Mouse (Mus musculus) hindbrain, embryonic 15.5 days (tissue): ENCODE results near the gene Tlk2. TPM values are rescaled to one million over a fixed set of nuclear protein-coding genes. Genes with fewer than 3 reads are reported as not detected.
A peak's percentile ranks its signal among the peaks of the same experiment; 100 is the strongest.

Experiments used
- ATAC-seq: fragments of 200-750 bp; cut with Nextera tagmentation; 2 replicates; pipeline ENCODE4 v1.8.0; 2017; ENCODE audit warnings: low read depth, moderate number of reproducible peaks, moderate TSS enrichment; ENCODE audit not compliant: low FRiP score
- H3K27ac ChIP-seq: fragments of 300-500 bp; sonication (generic); replicated peaks from 2 replicates; pipeline ENCODE4 v1.5.1; 2015; ENCODE audit warnings: mild to moderate bottlenecking, inconsistent platforms
- H3K27me3 ChIP-seq: fragments of 300-500 bp; sonication (generic); 2 replicates; pipeline ENCODE4 v1.6.1; 2015; ENCODE audit warnings: control low read depth, inconsistent platforms
- H3K36me3 ChIP-seq: fragments of 300-500 bp; sonication (generic); 2 replicates; pipeline ENCODE4 v1.6.1; 2015; ENCODE audit warnings: control low read depth, inconsistent platforms
- H3K4me1 ChIP-seq: fragments of 300-500 bp; sonication (generic); replicated peaks from 2 replicates; pipeline ENCODE4 v1.6.1; 2015; ENCODE audit warnings: control low read depth, inconsistent platforms
- H3K4me2 ChIP-seq: fragments of 300-500 bp; sonication (generic); 2 replicates; pipeline ENCODE4 v1.6.1; 2015; ENCODE audit warnings: moderate library complexity, mild to moderate bottlenecking, inconsistent platforms
- H3K4me3 ChIP-seq: fragments of 300-500 bp; sonication (generic); 2 replicates; pipeline ENCODE4 v1.5.1; 2015; ENCODE audit warnings: mild to moderate bottlenecking, inconsistent platforms
- H3K9ac ChIP-seq: fragments of 300-500 bp; sonication (generic); 2 replicates; pipeline ENCODE4 v1.6.1; 2015; ENCODE audit warnings: inconsistent platforms
- H3K9me3 ChIP-seq: fragments of 300-500 bp; sonication (generic); 2 replicates; pipeline ENCODE4 v1.6.1; 2016; ENCODE audit warnings: control low read depth, inconsistent platforms
- WGBS: fragments of 180-500 bp; shearing (Covaris S2); methylation state at CpG from one replicate; pipeline ENCODE4 v1.1.7; 2015; 5-methylcytosine and 5-hydroxymethylcytosine counted together
- polyA plus RNA-seq: library from polyadenylated mRNA; unstranded; fragments of >200 nt; fragmentation: Nextera tagmentation; extraction: Ambion mirVana; gene quantifications from 2 replicates; pipeline ENCODE4 v1.2.1, GENCODE M21; 2015

Tlk2 gene
- polyA plus RNA-seq, 1 experiment from 2014 or later: 18.9 TPM

DNA sequence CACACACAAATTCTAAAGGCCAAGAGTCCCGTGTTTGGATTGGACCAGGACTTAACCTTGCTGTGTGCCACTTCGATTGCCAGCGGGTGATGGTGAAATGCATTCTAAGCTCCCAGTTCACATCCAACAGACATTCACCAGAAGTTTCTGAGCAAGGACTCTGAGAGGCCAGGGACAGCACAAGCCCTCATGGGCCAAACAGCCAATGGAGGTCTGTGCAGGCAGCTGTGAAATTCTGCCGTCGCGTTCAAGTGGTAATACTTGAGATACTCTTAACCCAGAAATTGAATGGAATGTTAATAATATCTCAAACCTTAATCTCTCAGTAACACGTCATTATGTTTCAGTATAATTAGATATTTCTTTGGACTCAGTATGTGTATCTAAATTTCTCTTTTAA is 131.6 kb downstream of the Tlk2 start:
- H3K36me3 ChIP-seq: no peaks in the 10 kb centered on the region
- H3K4me1 ChIP-seq: peaks cover 37% of the 10 kb centered on the region
- ATAC-seq: no peak
- no peak overlapping the region for H3K27ac ChIP-seq
- no peaks in the 10 kb centered on the region for H3K27me3 ChIP-seq
- no peak overlapping the region for H3K9ac ChIP-seq
- no peak overlapping the region for H3K4me2 ChIP-seq
- WGBS: 95% methylated on average over 7 of the region's 7 CpGs
- no peak overlapping the region for H3K4me3 ChIP-seq
- H3K9me3 ChIP-seq: no peaks in the 10 kb centered on the region

DNA sequence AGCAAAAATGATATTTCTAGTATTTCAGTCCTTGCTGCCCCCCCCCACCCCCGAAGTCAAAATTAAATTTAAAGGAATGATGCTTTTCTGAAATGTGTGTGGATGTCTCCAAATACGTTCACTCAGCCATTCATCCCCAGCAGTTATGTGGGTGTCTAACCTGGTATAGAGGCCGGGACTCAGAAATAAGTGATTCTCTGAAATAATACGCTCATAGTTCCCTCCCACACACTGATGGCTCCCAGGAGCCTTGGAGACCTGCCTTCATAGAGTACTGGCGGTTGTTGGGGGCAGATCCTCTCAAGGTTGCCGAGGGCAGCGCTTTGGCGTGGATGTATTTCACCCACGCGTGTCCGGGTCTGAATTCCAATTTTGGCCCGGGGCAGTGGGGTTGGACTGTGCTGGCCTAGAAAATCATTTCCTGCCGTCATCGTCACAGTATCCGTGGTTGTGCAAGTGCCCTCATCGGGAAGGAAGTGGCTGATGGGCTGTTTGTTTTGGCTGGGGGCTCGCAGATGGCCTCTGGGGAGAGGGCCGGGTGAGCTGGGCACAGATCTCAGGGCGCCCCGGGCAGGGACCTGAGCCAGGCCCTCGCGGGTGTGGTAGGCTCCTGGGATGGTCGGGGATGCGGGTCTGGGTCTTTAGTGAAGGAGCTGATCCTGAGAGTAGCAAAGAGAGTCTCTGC is 132.8 kb downstream of the Tlk2 start:
- H3K4me1 ChIP-seq: peaks cover 37% of the 10 kb centered on the region
- H3K9ac ChIP-seq: no peak overlapping the region
- H3K4me3 ChIP-seq: no peak overlapping the region
- 0 out of 2 replicates have a peak, but pooled peaks have one; percentile 40 for ATAC-seq
- WGBS: 62% methylated on average over 24 of the region's 24 CpGs
- no peaks in the 10 kb centered on the region for H3K9me3 ChIP-seq
- H3K4me2 ChIP-seq: no peak overlapping the region
- H3K36me3 ChIP-seq: no peaks in the 10 kb centered on the region
- H3K27me3 ChIP-seq: no peaks in the 10 kb centered on the region
- H3K27ac ChIP-seq: no peak overlapping the region

DNA sequence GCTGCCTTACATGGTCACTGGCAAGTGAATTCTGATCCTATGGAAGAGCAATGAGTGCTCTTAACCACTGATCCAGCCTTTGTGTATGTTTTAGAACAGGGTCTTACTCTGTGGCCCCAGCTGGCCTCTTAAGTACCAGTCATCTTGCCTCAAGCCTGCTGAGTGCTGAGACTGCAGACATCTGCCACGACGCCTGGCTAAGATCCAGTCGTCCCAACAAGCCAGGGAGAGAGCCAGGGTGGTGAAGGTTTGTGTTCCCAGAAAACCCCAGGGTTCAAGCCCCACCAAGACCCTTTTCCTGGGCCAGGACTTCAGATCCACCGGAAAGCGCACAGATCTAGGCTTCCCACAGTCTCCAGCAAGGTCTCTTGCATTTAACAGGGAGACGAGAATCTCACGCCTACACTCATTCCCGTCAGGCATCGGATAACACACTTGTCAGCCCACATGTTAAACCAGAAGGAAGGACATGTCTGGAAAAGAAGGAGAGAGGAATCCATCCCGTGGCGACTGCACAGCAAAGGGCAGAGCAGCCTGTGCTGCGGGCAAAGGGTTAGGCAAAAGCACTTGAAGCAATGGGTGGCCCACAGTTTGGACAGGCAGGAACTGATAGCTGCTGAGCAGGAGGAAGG is 133.8 kb downstream of the Tlk2 start:
- no peaks in the 10 kb centered on the region for H3K36me3 ChIP-seq
- ATAC-seq: peak; percentile 5; the same call in 1 of the 2 replicates
- H3K27ac ChIP-seq: peak overlapping the region; percentile 17; the same call in 1 of the 2 replicates
- H3K4me2 ChIP-seq: no peak overlapping the region
- no peaks in the 10 kb centered on the region for H3K9me3 ChIP-seq
- no peak overlapping the region for H3K4me3 ChIP-seq
- WGBS: 61% methylated on average over 12 of the region's 12 CpGs
- H3K9ac ChIP-seq: no peak overlapping the region
- H3K27me3 ChIP-seq: no peaks in the 10 kb centered on the region
- H3K4me1 ChIP-seq: peaks cover 37% of the 10 kb centered on the region

DNA sequence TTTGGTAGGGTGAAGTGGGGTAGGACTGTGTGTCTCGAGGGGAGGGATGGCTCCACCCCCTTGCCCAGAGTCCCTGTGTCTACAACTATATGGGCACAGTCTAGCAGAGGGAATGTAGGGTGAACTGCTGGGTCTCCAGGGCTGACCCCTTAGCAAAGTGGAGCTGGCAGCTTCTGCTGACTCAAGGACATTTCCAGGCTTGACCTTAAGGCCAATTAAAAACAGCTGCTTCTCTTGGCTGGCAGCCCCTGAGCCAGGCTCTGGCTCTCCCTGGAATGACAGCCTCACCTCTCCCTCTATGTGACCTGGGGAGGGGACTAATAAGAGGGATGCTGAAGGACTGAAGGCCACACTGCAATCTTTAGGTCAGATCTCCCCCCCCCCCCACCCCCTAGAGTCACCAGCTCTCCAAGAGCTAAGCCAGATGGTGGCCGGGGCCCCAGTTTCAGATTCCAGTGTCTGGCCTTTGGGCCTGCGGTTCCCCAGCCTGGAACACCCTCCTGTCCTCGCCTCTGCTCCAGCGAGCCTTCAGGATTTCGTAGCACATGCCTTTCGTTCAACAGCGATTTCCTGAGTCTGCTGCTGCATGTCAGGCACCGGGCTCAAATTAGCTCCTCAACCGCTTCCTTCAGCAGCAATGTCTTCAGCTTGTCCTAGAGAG is 134.5 kb downstream of the Tlk2 start:
- H3K27ac ChIP-seq: peak overlapping the region; percentile 17; the same call in 1 of the 2 replicates
- no peak overlapping the region for H3K4me3 ChIP-seq
- no peaks in the 10 kb centered on the region for H3K27me3 ChIP-seq
- no peak overlapping the region for H3K9ac ChIP-seq
- no peaks in the 10 kb centered on the region for H3K9me3 ChIP-seq
- H3K36me3 ChIP-seq: no peaks in the 10 kb centered on the region
- H3K4me1 ChIP-seq: peaks cover 37% of the 10 kb centered on the region
- 35% methylated on average over 10 of the region's 10 CpGs for WGBS
- H3K4me2 ChIP-seq: no peak overlapping the region
- peak; percentile 49; the same call in 1 of the 2 replicates for ATAC-seq

DNA sequence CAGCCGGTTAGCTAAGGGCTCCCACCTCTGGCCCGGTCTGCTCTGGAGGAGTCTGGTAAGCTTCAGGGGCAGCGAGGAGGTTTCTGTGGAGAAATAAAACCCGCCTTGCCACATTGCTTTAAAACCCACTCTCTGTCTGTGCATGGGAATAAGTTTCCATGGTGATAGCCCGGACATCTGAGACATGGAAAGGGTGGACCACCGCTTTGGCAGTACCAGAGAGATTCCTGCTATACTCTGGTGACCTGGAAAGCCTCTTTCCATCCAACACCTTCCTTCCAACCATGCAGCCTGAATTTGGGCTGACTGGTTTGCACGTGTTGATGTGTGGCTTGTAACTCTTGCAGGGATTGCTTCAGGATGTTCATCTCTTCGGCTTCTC is 135.0 kb downstream of the Tlk2 start:
- ATAC-seq: no peak
- no peak overlapping the region for H3K4me2 ChIP-seq

DNA sequence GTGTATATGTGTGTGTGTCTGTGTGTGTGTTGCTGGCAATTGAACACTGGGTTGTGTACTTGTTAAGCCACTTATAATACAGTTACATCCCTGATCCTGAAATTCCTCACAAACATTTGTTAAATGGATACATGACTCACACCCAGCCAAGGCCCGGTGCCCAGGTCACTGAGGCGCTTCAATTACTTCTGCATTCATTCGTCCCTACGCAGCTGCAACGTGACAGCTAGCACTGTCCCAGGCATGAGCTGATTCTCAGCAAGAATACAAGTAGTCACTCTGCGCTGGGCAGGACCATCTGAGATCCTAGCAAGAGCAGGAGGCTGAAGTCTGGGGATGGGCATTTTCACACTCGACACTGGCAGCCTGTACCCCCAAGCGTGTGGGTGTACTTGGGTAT is 136.7 kb downstream of the Tlk2 start:
- no peak overlapping the region for H3K9ac ChIP-seq

More for the DNA sequence above, 135.0 kb downstream of the Tlk2 start:
- H3K27me3 ChIP-seq: no peaks in the 10 kb centered on the region
- no peaks in the 10 kb centered on the region for H3K36me3 ChIP-seq
- H3K4me1 ChIP-seq: peaks cover 37% of the 10 kb centered on the region
- no peaks in the 10 kb centered on the region for H3K9me3 ChIP-seq
- 25% methylated on average over 8 of the region's 8 CpGs for WGBS
- peak overlapping the region; percentile 16; the same call in 1 of the 2 replicates for H3K27ac ChIP-seq
- no peak overlapping the region for H3K9ac ChIP-seq
- no peak overlapping the region for H3K4me3 ChIP-seq

DNA sequence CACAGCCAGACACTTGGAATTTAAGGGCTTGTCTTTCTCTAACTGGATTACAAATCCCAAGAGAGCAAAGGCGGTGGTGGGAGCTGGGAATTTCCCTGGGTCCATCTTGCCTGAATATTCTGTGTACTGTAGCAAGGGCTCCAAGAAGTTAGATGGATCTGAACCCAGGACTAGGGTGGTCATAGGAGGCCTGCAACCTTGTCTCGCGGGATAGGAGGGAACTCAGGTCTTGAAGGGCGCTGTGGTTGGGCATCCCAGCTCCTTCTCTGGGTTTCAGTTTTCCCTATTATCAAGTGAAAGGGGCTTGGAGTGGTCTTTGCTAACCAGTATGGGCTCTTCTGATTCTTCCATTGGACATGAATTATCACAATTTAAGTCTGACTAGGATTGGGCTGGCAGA is 137.5 kb downstream of the Tlk2 start:
- Histone ChIP-seq H3K36me3 (no peaks in the 10 kb centered on the region), H3K27ac (no peak overlapping the region), H3K27me3 (no peaks in the 10 kb centered on the region), H3K9me3 (no peaks in the 10 kb centered on the region), H3K4me3 (no peak overlapping the region), H3K9ac (no peak overlapping the region), H3K4me2 (no peak overlapping the region), H3K4me1 (peaks cover 37% of the 10 kb centered on the region)
- ATAC-seq: no peak
- WGBS: 100% methylated on average over 4 of the region's 4 CpGs

More for the DNA sequence above, 136.7 kb downstream of the Tlk2 start:
- ATAC-seq: peak; percentile 39; the same call in 1 of the 2 replicates
- Histone ChIP-seq H3K27ac (no peak overlapping the region), H3K27me3 (no peaks in the 10 kb centered on the region), H3K4me2 (no peak overlapping the region), H3K4me1 (peaks cover 37% of the 10 kb centered on the region), H3K4me3 (no peak overlapping the region), H3K36me3 (no peaks in the 10 kb centered on the region), H3K9me3 (no peaks in the 10 kb centered on the region)
- WGBS: 57% methylated on average over 8 of the region's 8 CpGs

DNA sequence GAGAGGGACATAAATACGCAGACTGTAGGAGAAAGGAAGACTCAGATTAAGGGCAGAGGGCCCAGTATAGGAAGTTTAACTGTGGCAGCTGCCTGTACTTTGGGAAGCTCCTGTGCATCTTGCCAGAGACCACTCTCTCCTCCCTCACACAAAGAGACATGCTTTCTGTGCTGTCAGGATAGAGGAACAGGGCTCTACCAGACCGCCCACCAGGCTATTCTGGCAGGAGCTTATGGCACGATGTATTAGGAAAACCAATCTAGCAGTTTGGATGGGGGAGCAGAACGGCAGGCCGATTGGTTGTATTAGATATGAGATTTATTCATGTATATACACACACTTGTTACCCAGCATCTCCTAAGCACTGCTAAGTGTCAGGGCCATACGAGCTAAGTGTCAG is 139.2 kb downstream of the Tlk2 start:
- no peak for ATAC-seq
- no peak overlapping the region for H3K27ac ChIP-seq
- H3K4me1 ChIP-seq: peaks cover 21% of the 10 kb centered on the region
- no peaks in the 10 kb centered on the region for H3K27me3 ChIP-seq
- no peaks in the 10 kb centered on the region for H3K36me3 ChIP-seq
- H3K9me3 ChIP-seq: no peaks in the 10 kb centered on the region
- no peak overlapping the region for H3K4me2 ChIP-seq
- H3K9ac ChIP-seq: no peak overlapping the region
- H3K4me3 ChIP-seq: no peak overlapping the region
- 95% methylated on average over 6 of the region's 6 CpGs for WGBS

DNA sequence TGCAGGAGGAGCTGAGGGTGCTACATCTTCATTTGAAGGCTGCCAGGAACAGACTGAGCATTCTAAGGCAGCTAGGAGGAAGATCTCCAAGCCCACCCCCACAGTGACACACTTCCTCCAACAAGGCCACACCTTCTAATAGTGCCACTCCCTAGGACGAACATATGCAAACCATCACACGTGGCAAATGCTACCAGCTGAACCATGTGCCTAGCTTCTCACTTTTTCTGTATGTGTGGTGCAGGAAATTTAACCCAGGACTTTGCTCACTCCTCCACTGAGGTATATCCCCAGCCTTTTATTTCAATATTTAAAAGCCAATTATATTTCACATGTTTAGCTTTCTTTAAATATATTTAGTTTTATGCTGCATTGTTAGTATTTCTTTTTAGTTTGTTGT is 142.5 kb downstream of the Tlk2 start:
- no peaks in the 10 kb centered on the region for H3K9me3 ChIP-seq
- no peak overlapping the region for H3K4me3 ChIP-seq
- H3K36me3 ChIP-seq: no peaks in the 10 kb centered on the region
- no peaks in the 10 kb centered on the region for H3K27me3 ChIP-seq
- no peak overlapping the region for H3K4me2 ChIP-seq
- H3K9ac ChIP-seq: no peak overlapping the region
- ATAC-seq: no peak
- no peaks in the 10 kb centered on the region for H3K4me1 ChIP-seq
- WGBS: 93% methylated on average over 2 of the region's 2 CpGs
- no peak overlapping the region for H3K27ac ChIP-seq

DNA sequence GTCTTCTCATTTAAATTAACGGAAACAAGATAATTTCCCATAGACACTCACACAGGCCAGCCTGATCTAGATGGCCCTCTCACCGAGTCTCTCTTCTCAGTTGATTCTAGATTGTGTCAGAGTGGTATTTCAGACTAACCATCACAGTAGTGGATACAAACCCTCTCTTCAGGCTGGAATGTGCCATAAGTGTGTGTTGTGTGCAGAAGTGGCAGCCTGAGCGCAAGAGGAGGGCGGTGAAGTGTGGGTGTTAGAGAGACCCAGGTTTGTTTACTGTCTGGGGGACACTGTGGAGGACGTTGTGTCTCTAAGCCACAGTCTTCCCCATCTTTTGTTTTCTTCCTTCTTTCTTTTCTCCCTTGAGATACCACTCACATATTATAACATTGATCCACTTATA is 144.9 kb downstream of the Tlk2 start:
- H3K9me3 ChIP-seq: no peaks in the 10 kb centered on the region
- H3K4me3 ChIP-seq: no peak overlapping the region
- H3K36me3 ChIP-seq: no peaks in the 10 kb centered on the region
- no peak overlapping the region for H3K9ac ChIP-seq
- no peak overlapping the region for H3K27ac ChIP-seq
- no peaks in the 10 kb centered on the region for H3K4me1 ChIP-seq
- H3K27me3 ChIP-seq: no peaks in the 10 kb centered on the region
- no peak overlapping the region for H3K4me2 ChIP-seq
- 92% methylated on average over 5 of the region's 5 CpGs for WGBS
- ATAC-seq: no peak

DNA sequence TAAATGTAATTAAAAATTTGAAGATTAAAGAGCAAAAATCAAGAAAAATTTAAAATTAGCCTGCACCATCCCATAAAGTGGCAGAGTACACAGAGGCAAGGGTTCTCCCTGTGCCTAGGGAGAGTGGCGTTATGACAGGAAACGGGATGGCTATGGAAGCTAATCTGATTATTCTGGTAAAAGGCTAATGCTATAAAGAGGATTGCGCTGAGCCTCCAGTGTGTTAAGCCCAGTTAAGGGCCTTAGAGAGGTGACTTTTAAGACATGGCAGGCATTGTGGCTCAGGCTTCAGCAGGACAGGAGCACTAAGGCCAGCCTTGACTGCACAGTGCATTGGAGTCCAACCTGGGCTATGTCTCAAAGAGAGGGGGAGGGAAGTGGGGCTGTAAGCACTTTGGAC is 148.5 kb downstream of the Tlk2 start:
- H3K36me3 ChIP-seq: no peaks in the 10 kb centered on the region
- no peak for ATAC-seq
- no peak overlapping the region for H3K27ac ChIP-seq
- H3K9me3 ChIP-seq: no peaks in the 10 kb centered on the region
- H3K27me3 ChIP-seq: no peaks in the 10 kb centered on the region
- H3K4me1 ChIP-seq: peaks cover 6% of the 10 kb centered on the region; the same call in 1 of the 2 replicates
- no peak overlapping the region for H3K4me2 ChIP-seq
- WGBS: 88% methylated on average over 3 of the region's 3 CpGs
- H3K9ac ChIP-seq: no peak overlapping the region
- H3K4me3 ChIP-seq: no peak overlapping the region

DNA sequence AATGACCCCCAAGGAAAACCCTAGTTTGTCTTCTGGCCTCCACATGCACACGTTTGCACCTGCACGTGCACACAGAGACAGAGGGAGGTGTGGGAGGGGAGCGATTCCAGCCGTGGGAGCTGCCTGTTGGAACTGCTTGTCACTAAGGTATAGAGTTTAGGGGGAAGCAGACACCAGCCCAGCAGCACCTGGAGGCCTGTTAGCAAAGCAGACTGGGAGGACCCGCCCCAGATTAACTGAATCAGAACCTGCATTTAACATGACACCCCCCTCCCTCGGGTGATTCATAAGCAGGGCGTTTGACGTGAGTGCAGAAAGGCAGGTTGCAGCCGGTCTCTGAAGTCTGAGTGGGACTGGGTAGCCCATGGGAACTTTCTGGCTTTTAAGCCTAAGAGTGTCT is 151.4 kb downstream of the Tlk2 start:
- no peak overlapping the region for H3K9ac ChIP-seq
- no peak overlapping the region for H3K4me2 ChIP-seq
- H3K4me3 ChIP-seq: no peak overlapping the region
- 76% methylated on average over 9 of the region's 9 CpGs for WGBS
- H3K4me1 ChIP-seq: peaks cover 9% of the 10 kb centered on the region; the same call in 1 of the 2 replicates
- no peaks in the 10 kb centered on the region for H3K36me3 ChIP-seq
- H3K27ac ChIP-seq: no peak overlapping the region
- H3K9me3 ChIP-seq: no peaks in the 10 kb centered on the region
- H3K27me3 ChIP-seq: no peaks in the 10 kb centered on the region
- no peak for ATAC-seq
